Mouse (Mus musculus) hindbrain, embryonic 14.5 days (tissue): ENCODE results near the gene Upk3bl. TPM values are rescaled to one million over a fixed set of nuclear protein-coding genes. Genes with fewer than 3 reads are reported as not detected.
"Not testable (repeated sequence)": the region's sequence is repeated elsewhere in the genome, so short reads cannot be mapped to it uniquely, and the experiment has no call there.

Experiments used
- ATAC-seq: fragments of 200-750 bp; cut with Nextera tagmentation; 2 replicates; pipeline ENCODE4 v1.8.0; 2017; ENCODE audit warnings: moderate number of reproducible peaks, mild to moderate bottlenecking, moderate TSS enrichment, moderate library complexity; ENCODE audit not compliant: low FRiP score
- DNase-seq: peaks from one replicate; pipeline ENCODE4 v3.0.0-alpha.2; 2015; ENCODE audit warnings: low spot score
- H3K27ac ChIP-seq: fragments of 300-500 bp; sonication (generic); 2 replicates; pipeline ENCODE4 v1.5.1; 2014; ENCODE audit warnings: mild to moderate bottlenecking, moderate library complexity
- H3K27me3 ChIP-seq: fragments of 300-500 bp; sonication (generic); 2 replicates; pipeline ENCODE4 v1.6.1; 2014; ENCODE audit warnings: mild to moderate bottlenecking, low read length, mixed read lengths; ENCODE audit not compliant: control insufficient read depth, insufficient read depth
- H3K36me3 ChIP-seq: fragments of 300-500 bp; sonication (generic); replicated peaks from 2 replicates; pipeline ENCODE4 v1.6.1; 2014; ENCODE audit not compliant: control insufficient read depth, insufficient read depth
- H3K4me1 ChIP-seq: fragments of 300-500 bp; sonication (generic); replicated peaks from 2 replicates; pipeline ENCODE4 v1.6.1; 2014; ENCODE audit warnings: antibody characterized with exemption, low read length, mixed read lengths; ENCODE audit not compliant: control insufficient read depth, insufficient read depth
- H3K4me2 ChIP-seq: fragments of 300-500 bp; sonication (generic); replicated peaks from 2 replicates; pipeline ENCODE4 v1.6.1; 2014; ENCODE audit warnings: mild to moderate bottlenecking, moderate library complexity
- H3K4me3 ChIP-seq: fragments of 300-500 bp; sonication (generic); replicated peaks from 2 replicates; pipeline ENCODE4 v1.5.1; 2014; ENCODE audit warnings: mild to moderate bottlenecking, low read length
- H3K9ac ChIP-seq: fragments of 300-500 bp; sonication (generic); 2 replicates; pipeline ENCODE4 v1.6.1; 2014
- H3K9me3 ChIP-seq: fragments of 300-500 bp; sonication (generic); 2 replicates; pipeline ENCODE4 v1.6.1; 2016; ENCODE audit warnings: low read length; ENCODE audit not compliant: control insufficient read depth
- WGBS: fragments of 180-500 bp; shearing (Covaris S2); extraction: QIAGEN DNeasy Blood & Tissue Kit; methylation state at CpG from one replicate; pipeline ENCODE4 v1.1.7; 2014; 5-methylcytosine and 5-hydroxymethylcytosine counted together
- polyA plus RNA-seq: library from polyadenylated mRNA; unstranded; fragments of >200 nt; fragmentation: Nextera tagmentation; extraction: Ambion mirVana; gene quantifications from 2 replicates; pipeline ENCODE4 v1.2.1, GENCODE M21; 2014

Upk3bl gene
- polyA plus RNA-seq, 1 experiment from 2014 or later: not detected

DNA sequence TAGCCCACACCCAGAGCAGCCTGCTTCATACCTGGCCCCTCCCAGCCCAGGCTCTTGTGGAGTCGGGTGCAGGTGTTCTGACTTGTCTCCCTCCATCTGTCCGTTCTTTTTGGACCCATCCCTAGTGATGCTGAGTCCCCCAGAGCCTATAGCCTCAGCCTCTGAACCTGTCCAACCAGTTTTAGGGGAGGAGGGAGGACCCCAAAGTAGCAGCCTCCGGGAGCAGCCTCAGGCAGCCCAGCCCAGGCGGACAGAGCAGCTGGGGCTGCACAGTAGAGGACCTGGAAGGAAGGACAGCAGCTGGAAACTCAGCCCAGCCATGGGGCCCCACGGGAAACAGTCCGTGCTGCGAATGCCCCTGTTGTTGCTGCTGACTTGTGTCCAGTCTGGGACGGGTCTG lies 2.8 kb downstream of the Upk3bl start:
- no peak for DNase-seq
- no peak overlapping the region for H3K4me3 ChIP-seq
- no peaks in the 10 kb centered on the region for H3K36me3 ChIP-seq
- 35% methylated on average over 8 of the region's 8 CpGs for WGBS
- H3K4me1 ChIP-seq: no peaks in the 10 kb centered on the region
- no peaks in the 10 kb centered on the region for H3K27me3 ChIP-seq
- no peaks in the 10 kb centered on the region for H3K9me3 ChIP-seq
- ATAC-seq: no peak
- no peak overlapping the region for H3K4me2 ChIP-seq
- H3K9ac ChIP-seq: no peak overlapping the region
- no peak overlapping the region for H3K27ac ChIP-seq

DNA sequence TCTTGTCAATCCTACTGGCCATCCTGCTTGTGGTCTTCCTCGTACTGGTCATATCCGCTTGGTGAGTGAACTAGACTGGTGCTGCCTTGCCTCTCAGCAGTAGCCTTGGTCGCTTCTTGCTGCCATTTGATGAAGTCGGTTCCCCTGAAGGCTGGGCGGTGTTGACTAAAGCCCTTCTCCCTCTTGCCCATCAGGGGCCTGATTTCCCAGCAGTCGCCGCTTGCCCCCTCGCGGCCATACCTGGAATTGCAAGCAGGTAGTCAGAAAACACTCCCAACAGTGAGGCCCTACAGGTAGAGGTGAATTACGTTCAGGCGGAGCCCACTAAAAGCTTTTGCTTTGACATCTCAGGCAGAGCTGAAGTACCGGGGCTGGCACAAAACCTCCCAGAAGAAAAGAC lies 7.3 kb downstream of the Upk3bl start:
- WGBS: 13% methylated on average over 12 of the region's 12 CpGs
- Histone ChIP-seq H3K27ac (no peak overlapping the region), H3K36me3 (no peaks in the 10 kb centered on the region), H3K4me1 (no peaks in the 10 kb centered on the region), H3K27me3 (no peaks in the 10 kb centered on the region), H3K9ac (no peak overlapping the region), H3K4me3 (no peak overlapping the region), H3K4me2 (no peak overlapping the region), H3K9me3 (no peaks in the 10 kb centered on the region)
- no peak for ATAC-seq
- DNase-seq: peak; percentile 67

DNA sequence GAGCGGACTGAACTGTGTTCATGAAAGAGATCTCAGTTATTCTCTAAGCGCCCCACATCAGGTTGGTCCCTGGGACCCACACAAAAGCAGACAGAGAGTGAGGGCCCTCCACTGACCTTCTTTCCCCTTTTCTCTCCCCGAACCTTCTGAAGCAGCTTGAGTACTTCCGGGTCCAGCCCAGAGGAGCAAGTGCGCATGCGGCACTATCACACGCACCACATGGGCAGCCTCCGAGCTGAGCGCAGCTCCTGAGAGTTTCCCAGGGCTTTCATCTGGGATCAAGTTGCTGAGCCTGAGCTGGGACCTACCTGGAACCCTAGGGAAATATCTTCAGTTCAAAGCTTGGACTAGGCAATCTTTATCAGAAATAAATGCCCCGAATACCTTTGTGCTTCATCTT lies 9.6 kb downstream of the Upk3bl start:
- Histone ChIP-seq H3K27ac (no peak overlapping the region), H3K9me3 (no peaks in the 10 kb centered on the region), H3K36me3 (no peaks in the 10 kb centered on the region), H3K9ac (no peak overlapping the region), H3K4me3 (no peak overlapping the region), H3K4me1 (no peaks in the 10 kb centered on the region), H3K27me3 (no peaks in the 10 kb centered on the region), H3K4me2 (no peak overlapping the region)
- ATAC-seq: no peak
- DNase-seq: no peak
- WGBS: 94% methylated on average over 10 of the region's 10 CpGs

DNA sequence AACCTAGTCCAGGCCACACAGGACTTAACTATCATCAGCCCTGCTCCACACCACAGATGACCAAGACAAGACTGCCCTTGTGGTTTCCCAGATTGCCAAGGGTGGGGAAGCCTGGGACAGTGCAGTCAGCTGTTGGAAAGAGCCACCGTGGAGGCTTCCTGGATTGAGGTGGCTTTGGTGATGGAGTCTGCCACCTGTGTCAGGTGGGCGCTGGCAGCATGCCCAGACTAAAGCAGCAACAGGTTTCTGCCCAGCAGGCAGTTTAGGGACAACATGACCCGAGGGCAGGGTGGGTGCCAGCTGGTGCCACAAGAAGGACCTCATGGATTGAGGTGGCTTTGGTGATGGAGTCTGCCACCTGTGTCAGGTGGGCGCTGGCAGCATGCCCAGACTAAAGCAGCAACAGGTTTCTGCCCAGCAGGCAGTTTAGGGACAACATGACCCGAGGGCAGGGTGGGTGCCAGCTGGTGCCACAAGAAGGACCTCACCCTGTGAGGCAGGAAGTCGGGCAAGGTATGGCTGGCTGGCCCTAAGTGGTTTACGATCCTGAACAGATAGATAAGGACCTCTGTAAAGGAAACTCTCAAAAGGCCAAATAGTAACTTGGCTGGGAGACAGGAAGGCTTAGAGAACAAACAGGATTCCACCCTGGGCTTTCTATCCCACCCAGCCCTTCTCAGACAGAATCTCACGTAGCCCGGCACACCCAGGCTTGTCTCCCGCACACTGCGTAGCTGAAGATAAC lies 12.3 kb downstream of the Upk3bl start:
- not testable (repeated sequence) for H3K4me2 ChIP-seq, H3K9ac ChIP-seq, H3K4me1 ChIP-seq, H3K36me3 ChIP-seq, DNase-seq, H3K27ac ChIP-seq, H3K9me3 ChIP-seq, H3K4me3 ChIP-seq, ATAC-seq, H3K27me3 ChIP-seq
- WGBS: 87% methylated on average over 11 of the region's 11 CpGs

DNA sequence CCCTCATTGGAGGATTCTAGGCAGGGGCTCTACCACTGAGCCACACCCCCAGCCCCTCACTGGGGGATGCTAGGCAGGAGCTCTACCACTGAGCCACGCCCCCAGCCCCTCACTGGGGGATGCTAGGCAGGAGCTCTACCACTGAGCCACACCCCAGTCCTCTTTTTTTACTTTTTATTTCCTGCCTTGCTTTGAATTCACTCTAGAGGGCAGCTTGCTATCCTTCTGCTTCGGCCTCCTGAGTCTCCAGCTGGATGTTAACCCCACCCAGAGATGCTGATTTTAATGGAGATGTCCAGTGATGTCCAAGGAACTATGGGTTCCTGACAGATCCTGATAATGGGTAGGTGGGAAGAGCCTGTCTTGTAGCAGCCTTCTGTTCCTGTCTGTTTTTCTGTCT lies 15.1 kb downstream of the Upk3bl start:
- no peaks in the 10 kb centered on the region for H3K9me3 ChIP-seq
- WGBS: 61% methylated on average over 2 of the region's 2 CpGs
- H3K27me3 ChIP-seq: no peaks in the 10 kb centered on the region
- no peak overlapping the region for H3K4me2 ChIP-seq
- ATAC-seq (no peak), DNase-seq (no peak)
- H3K4me3 ChIP-seq: no peak overlapping the region
- H3K27ac ChIP-seq: no peak overlapping the region
- H3K9ac ChIP-seq: no peak overlapping the region
- H3K36me3 ChIP-seq: no peaks in the 10 kb centered on the region
- no peaks in the 10 kb centered on the region for H3K4me1 ChIP-seq

DNA sequence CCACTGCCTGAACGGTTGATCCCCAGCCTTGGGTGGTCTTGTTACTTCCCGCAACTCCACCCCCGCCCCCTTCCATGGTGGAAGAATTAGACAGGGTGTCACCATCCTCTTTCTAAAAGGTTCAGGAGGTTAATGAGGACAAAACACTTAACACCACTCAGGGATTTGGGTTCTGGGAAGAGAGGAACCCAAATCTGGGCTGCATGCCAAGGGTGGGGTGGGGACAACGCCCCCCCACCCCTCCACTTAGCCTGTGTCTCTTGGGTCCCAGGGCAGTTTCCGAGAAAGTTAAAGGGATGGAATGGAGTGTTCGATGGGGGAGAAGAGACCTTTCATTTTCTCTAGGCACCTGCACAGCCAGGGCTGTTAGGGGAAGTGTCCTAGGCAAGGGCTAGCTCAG lies 18.8 kb downstream of the Upk3bl start:
- no peak for DNase-seq
- Histone ChIP-seq H3K4me3 (no peak overlapping the region), H3K9me3 (no peaks in the 10 kb centered on the region), H3K4me1 (no peaks in the 10 kb centered on the region), H3K4me2 (no peak overlapping the region), H3K9ac (no peak overlapping the region), H3K27me3 (no peaks in the 10 kb centered on the region; the same call in 1 of the 2 replicates), H3K27ac (no peak overlapping the region), H3K36me3 (no peaks in the 10 kb centered on the region)
- no peak for ATAC-seq
- WGBS: 57% methylated on average over 6 of the region's 6 CpGs

DNA sequence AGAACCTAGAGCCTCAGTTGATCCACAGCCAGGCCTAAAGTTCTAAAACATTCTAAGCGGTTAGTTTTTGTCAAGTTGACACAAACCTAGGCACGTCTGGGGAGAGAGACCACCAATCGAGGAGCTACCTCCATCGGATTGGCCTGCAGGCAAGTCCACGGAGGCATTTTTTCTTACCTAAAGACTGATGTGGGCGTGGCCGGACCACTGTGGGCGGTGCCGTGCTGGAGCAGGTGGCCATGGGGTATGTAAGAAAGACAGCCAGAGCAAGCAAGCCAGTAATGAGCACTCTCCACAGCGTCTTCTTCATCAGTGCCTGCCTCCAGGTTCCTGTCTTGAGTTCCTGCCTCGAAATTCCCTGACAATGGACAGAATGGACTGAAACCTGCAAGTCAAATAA lies 19.2 kb downstream of the Upk3bl start:
- Histone ChIP-seq H3K9me3 (no peaks in the 10 kb centered on the region), H3K4me3 (no peak overlapping the region), H3K27me3 (no peaks in the 10 kb centered on the region; the same call in 1 of the 2 replicates), H3K27ac (no peak overlapping the region), H3K4me2 (no peak overlapping the region), H3K4me1 (no peaks in the 10 kb centered on the region), H3K36me3 (no peaks in the 10 kb centered on the region), H3K9ac (no peak overlapping the region)
- WGBS: 69% methylated on average over 11 of the region's 11 CpGs
- no peak for ATAC-seq
- no peak for DNase-seq

DNA sequence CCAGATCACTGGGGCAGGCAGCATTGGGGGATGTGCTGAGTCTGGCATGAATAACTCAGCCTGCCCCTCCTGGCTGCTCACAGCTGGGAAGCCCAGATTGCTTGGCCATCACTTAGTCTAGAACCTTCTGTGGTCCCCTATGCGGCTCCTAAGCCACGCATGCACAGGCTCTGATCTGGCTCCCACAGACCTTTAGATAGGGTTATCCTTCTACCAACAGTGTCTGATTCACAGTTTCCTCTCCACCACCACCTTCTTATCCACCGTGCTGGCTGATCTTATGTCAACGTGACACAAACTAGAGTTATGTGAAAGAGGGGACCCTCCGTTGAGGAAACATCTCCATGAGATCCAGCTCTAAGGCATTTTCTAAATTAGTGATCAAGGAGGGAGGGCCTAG lies 20.8 kb downstream of the Upk3bl start:
- H3K4me1 ChIP-seq: no peaks in the 10 kb centered on the region
- ATAC-seq (no peak), DNase-seq (no peak)
- H3K9me3 ChIP-seq: no peaks in the 10 kb centered on the region
- H3K36me3 ChIP-seq: no peaks in the 10 kb centered on the region
- H3K27me3 ChIP-seq: no peaks in the 10 kb centered on the region; the same call in 1 of the 2 replicates
- no peak overlapping the region for H3K4me3 ChIP-seq
- H3K9ac ChIP-seq: no peak overlapping the region
- no peak overlapping the region for H3K27ac ChIP-seq
- no peak overlapping the region for H3K4me2 ChIP-seq
- WGBS: 94% methylated on average over 5 of the region's 5 CpGs

DNA sequence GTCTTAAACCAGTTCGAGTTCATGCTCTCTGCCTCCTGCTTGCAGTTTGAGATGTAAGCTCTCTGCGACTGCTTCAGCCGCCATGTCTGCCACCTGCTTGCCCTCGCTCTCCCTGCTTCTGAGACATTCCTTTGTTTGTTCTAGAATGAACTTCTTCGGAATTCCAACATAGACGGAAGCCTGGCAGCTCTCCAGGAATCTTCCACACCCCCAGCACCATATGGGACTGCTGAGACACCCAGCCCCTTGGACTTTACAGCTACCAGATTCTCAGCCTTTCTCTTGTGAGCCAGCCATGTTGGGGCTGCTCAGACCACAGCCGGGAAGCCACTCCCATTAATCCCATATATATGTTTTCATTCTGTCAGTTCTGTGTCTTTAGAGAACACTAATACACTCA lies 22.0 kb downstream of the Upk3bl start:
- no peaks in the 10 kb centered on the region for H3K9me3 ChIP-seq
- no peaks in the 10 kb centered on the region; the same call in 1 of the 2 replicates for H3K27me3 ChIP-seq
- DNase-seq: no peak
- no peak for ATAC-seq
- H3K4me2 ChIP-seq: no peak overlapping the region
- H3K4me3 ChIP-seq: no peak overlapping the region
- H3K27ac ChIP-seq: no peak overlapping the region
- H3K36me3 ChIP-seq: no peaks in the 10 kb centered on the region
- 51% methylated on average over 7 of the region's 7 CpGs for WGBS
- H3K4me1 ChIP-seq: no peaks in the 10 kb centered on the region
- no peak overlapping the region for H3K9ac ChIP-seq
